Mouse (Mus musculus): ENCODE measurements around the gene Tubb4b.

GRCm38 (mm10) chr2:25185625-25186574 is 38.6 kb downstream of the Tubb4b start:
- no peak for TF ChIP-seq EP300 (IDR thresholded peaks at IDR 0.05; ENCODE audit: low read depth)
- TF ChIP-seq CTCF (IDR thresholded peaks at IDR 0.05; ENCODE audit: low read depth): peak; percentile 67
